Mouse (Mus musculus): ENCODE measurements around the gene Acoxl. TPM values are rescaled to one million over a fixed set of nuclear protein-coding genes. Genes with fewer than 3 reads are reported as not detected.
A peak's percentile ranks its signal among the peaks of the same experiment; 100 is the strongest.

Gene Acoxl
- polyA plus RNA-seq, 1 experiment from 2014 or later, result not detected

DNA sequence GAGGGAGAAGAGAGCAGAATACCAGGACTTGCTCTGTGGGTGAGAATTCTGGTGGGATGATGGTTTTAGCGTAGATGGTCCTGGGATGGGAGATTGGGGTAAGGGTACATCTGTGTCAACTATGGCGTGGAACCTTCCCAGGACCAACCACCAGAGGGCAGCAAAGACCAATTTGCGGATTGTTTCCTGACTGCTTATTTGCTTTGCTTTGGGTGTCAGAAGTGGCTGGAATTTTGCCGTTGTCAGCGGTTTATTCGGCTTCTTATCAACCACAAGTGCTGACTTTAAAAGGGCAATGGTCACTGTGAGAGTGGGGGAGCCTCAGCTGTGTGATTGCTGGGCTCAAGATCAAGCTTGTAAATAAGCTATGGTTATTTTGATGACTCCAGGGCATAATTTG lies 50.8 kb downstream of the Acoxl start:
- no peaks in the 10 kb centered on the region for H3K4me1 ChIP-seq (replicated peaks; ENCODE audit: control insufficient read depth, insufficient read depth, low read length)
- H3K4me2 ChIP-seq (replicated peaks), result no peak overlapping the region
- WGBS, result 7% methylated on average over 6 of the region's 6 CpGs
- H3K27ac ChIP-seq, result no peak overlapping the region
- no peak overlapping the region for H3K4me3 ChIP-seq (replicated peaks; ENCODE audit: low read length)
- no peaks in the 10 kb centered on the region for H3K36me3 ChIP-seq (replicated peaks; ENCODE audit: control insufficient read depth, insufficient read depth)
- DNase-seq (ENCODE audit: low spot score), result peak; percentile 97
- no peaks in the 10 kb centered on the region; the same call in 1 of the 2 replicates for H3K27me3 ChIP-seq (ENCODE audit: control insufficient read depth, insufficient read depth, low read length)
- no peaks in the 10 kb centered on the region for H3K9me3 ChIP-seq (ENCODE audit: control insufficient read depth, low read length)
- ATAC-seq (ENCODE audit: low FRiP score), result peak; percentile 77
- H3K9ac ChIP-seq, result no peak overlapping the region

DNA sequence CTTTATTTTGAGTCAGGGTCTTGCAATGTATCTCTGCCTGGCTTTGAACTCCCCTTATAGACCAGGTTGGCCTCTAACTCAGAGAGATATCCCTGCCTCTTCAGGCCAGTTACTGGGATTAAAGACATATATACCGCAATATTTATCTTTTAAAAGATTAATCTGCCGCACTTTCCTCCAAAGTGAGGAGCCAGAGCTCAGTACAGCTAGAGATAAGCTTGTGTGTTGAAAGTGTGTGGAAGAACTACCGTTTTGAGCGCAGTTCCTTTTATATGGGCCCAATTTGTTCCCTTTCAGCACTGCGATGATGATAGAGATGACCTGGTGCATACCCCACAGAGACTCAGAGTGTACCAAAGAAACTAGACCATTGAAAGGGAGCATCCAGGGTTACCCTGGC lies 51.3 kb downstream of the Acoxl start:
- H3K4me1 ChIP-seq (replicated peaks; ENCODE audit: control insufficient read depth, insufficient read depth, low read length), result peaks cover 4% of the 10 kb centered on the region; the same call in 1 of the 2 replicates
- H3K4me2 ChIP-seq (replicated peaks), result no peak overlapping the region
- no peaks in the 10 kb centered on the region; the same call in 1 of the 2 replicates for H3K27me3 ChIP-seq (ENCODE audit: control insufficient read depth, insufficient read depth, low read length)
- H3K9ac ChIP-seq, result no peak overlapping the region
- DNase-seq (ENCODE audit: low spot score), result no peak
- H3K27ac ChIP-seq, result no peak overlapping the region
- no peak overlapping the region for H3K4me3 ChIP-seq (replicated peaks; ENCODE audit: low read length)
- no peaks in the 10 kb centered on the region for H3K9me3 ChIP-seq (ENCODE audit: control insufficient read depth, low read length)
- no peaks in the 10 kb centered on the region for H3K36me3 ChIP-seq (replicated peaks; ENCODE audit: control insufficient read depth, insufficient read depth)
- ATAC-seq (ENCODE audit: low FRiP score), result no peak
- 92% methylated on average over 5 of the region's 5 CpGs for WGBS

- no peaks in the 10 kb centered on the region for H3K36me3 ChIP-seq (replicated peaks; ENCODE audit: control insufficient read depth, insufficient read depth)
- no peak overlapping the region for H3K9ac ChIP-seq
- H3K27me3 ChIP-seq (ENCODE audit: control insufficient read depth, insufficient read depth, low read length), result no peaks in the 10 kb centered on the region; the same call in 1 of the 2 replicates
- H3K4me3 ChIP-seq (replicated peaks; ENCODE audit: low read length), result no peak overlapping the region
- no peak for ATAC-seq (ENCODE audit: low FRiP score)
- WGBS, result 78% methylated on average over 8 of the region's 8 CpGs
- no peak overlapping the region for H3K27ac ChIP-seq
- H3K4me2 ChIP-seq (replicated peaks), result no peak overlapping the region
- no peaks in the 10 kb centered on the region for H3K9me3 ChIP-seq (ENCODE audit: control insufficient read depth, low read length)
- H3K4me1 ChIP-seq (replicated peaks; ENCODE audit: control insufficient read depth, insufficient read depth, low read length), result peaks cover 4% of the 10 kb centered on the region; the same call in 1 of the 2 replicates
- DNase-seq (ENCODE audit: low spot score), result no peak
These were observed 51.9 kb downstream of the Acoxl start for GRCm38 (mm10) chr2:127890526-127890925.

GRCm38 (mm10) chr2:127891056-127891455 lies 52.4 kb downstream of the Acoxl start:
- DNase-seq (ENCODE audit: low spot score), result no peak
- ATAC-seq (ENCODE audit: low FRiP score), result no peak
- no peaks in the 10 kb centered on the region for H3K36me3 ChIP-seq (replicated peaks; ENCODE audit: control insufficient read depth, insufficient read depth)
- 79% methylated on average over 3 of the region's 3 CpGs for WGBS
- H3K27me3 ChIP-seq (ENCODE audit: control insufficient read depth, insufficient read depth, low read length), result no peaks in the 10 kb centered on the region; the same call in 1 of the 2 replicates
- H3K27ac ChIP-seq, result no peak overlapping the region
- H3K4me1 ChIP-seq (replicated peaks; ENCODE audit: control insufficient read depth, insufficient read depth, low read length), result peaks cover 4% of the 10 kb centered on the region; the same call in 1 of the 2 replicates
- H3K4me3 ChIP-seq (replicated peaks; ENCODE audit: low read length), result no peak overlapping the region
- no peaks in the 10 kb centered on the region for H3K9me3 ChIP-seq (ENCODE audit: control insufficient read depth, low read length)
- no peak overlapping the region for H3K4me2 ChIP-seq (replicated peaks)
- no peak overlapping the region for H3K9ac ChIP-seq

- H3K4me1 ChIP-seq (replicated peaks; ENCODE audit: control insufficient read depth, insufficient read depth, low read length), result peaks cover 4% of the 10 kb centered on the region; the same call in 1 of the 2 replicates
- H3K4me2 ChIP-seq (replicated peaks), result no peak overlapping the region
- H3K36me3 ChIP-seq (replicated peaks; ENCODE audit: control insufficient read depth, insufficient read depth), result no peaks in the 10 kb centered on the region
- ATAC-seq (ENCODE audit: low FRiP score), result no peak
- no peaks in the 10 kb centered on the region for H3K27me3 ChIP-seq (ENCODE audit: control insufficient read depth, insufficient read depth, low read length)
- H3K4me3 ChIP-seq (replicated peaks; ENCODE audit: low read length), result no peak overlapping the region
- no peak overlapping the region for H3K9ac ChIP-seq
- H3K9me3 ChIP-seq (ENCODE audit: control insufficient read depth, low read length), result no peaks in the 10 kb centered on the region
- no peak overlapping the region for H3K27ac ChIP-seq
- DNase-seq (ENCODE audit: low spot score), result no peak
- WGBS, result 33% methylated on average over 6 of the region's 6 CpGs
These were observed 56.2 kb downstream of the Acoxl start for GRCm38 (mm10) chr2:127894890-127895289.

DNA sequence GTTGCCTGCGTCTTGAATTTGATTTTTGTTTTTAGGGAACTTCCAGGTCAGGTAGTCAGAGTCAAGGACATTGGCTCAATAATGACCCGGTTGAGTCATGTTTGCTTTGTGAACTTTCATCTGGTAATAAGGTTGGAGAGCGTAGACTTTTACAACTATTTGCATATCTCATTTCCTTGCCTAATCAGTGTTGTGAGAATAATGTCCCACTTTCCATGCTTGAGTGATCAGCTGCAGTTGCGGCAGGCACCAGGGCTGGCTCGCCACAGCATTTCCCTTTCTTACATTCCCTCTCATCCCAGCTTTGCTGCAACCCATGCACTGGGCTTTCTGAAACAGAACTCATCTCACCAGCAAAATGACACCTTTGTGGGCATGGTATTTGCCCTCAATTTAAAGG lies 59.0 kb downstream of the Acoxl start:
- Histone ChIP-seq H3K27ac (no peak overlapping the region), H3K9me3 (ENCODE audit: control insufficient read depth, low read length) (no peaks in the 10 kb centered on the region), H3K4me3 (replicated peaks; ENCODE audit: low read length) (no peak overlapping the region), H3K27me3 (ENCODE audit: control insufficient read depth, insufficient read depth, low read length) (no peaks in the 10 kb centered on the region), H3K9ac (no peak overlapping the region), H3K36me3 (replicated peaks; ENCODE audit: control insufficient read depth, insufficient read depth) (no peaks in the 10 kb centered on the region), H3K4me1 (replicated peaks; ENCODE audit: control insufficient read depth, insufficient read depth, low read length) (peaks cover 4% of the 10 kb centered on the region; the same call in 1 of the 2 replicates), H3K4me2 (replicated peaks) (no peak overlapping the region)
- ATAC-seq (ENCODE audit: low FRiP score) (no peak), DNase-seq (ENCODE audit: low spot score) (no peak)
- WGBS, result 62% methylated on average over 5 of the region's 5 CpGs

GRCm38 (mm10) chr2:127904918-127905317 lies 66.2 kb downstream of the Acoxl start:
- ATAC-seq (ENCODE audit: low FRiP score), result no peak

DNA sequence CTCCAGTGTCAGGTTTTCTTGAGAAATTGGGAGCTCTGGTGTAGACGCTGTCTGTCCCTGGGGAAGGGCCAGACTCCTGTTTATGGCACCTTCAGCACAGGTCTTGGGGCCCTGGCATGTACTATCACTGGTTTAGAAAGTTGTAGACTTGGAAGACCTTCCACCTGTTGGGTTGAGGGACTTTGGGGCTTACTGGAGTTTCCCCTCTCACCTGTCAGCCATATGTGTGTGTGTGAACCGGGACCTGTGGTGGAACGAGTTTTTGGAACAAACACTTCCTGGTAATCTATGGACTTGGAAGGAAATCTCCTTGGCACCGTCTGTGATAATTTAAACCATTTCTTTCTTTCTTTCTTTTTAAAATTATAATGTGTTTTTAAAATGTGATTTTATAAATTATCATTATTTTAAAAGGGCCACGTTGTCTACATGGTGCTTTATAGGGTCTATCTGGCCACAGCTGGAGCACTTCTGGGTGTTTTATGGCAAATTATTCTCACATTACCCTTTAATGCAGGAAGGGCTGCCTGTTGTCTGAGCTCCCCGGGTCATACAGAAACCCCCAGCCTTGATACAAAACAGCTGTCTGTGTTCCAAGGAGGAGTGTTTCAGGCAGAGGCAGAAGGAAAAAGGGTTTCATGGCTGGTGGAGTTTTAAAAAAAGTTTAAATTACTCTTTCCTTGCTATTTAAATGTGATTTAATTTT lies 68.5 kb downstream of the Acoxl start:
- ATAC-seq (ENCODE audit: low FRiP score), result no peak
- DNase-seq (ENCODE audit: low spot score), result no peak
- H3K9ac ChIP-seq, result no peak overlapping the region
- no peaks in the 10 kb centered on the region for H3K9me3 ChIP-seq (ENCODE audit: control insufficient read depth, low read length)
- no peaks in the 10 kb centered on the region for H3K4me1 ChIP-seq (replicated peaks; ENCODE audit: control insufficient read depth, insufficient read depth, low read length)
- no peaks in the 10 kb centered on the region for H3K36me3 ChIP-seq (replicated peaks; ENCODE audit: control insufficient read depth, insufficient read depth)
- H3K27me3 ChIP-seq (ENCODE audit: control insufficient read depth, insufficient read depth, low read length), result no peaks in the 10 kb centered on the region
- no peak overlapping the region for H3K4me3 ChIP-seq (replicated peaks; ENCODE audit: low read length)
- no peak overlapping the region for H3K4me2 ChIP-seq (replicated peaks)
- WGBS, result 38% methylated on average over 6 of the region's 6 CpGs
- H3K27ac ChIP-seq, result no peak overlapping the region

More at GRCm38 (mm10) chr2:127904918-127905317, 66.2 kb downstream of the Acoxl start:
- 82% methylated on average over 10 of the region's 10 CpGs for WGBS
- Histone ChIP-seq H3K9ac (no peak overlapping the region), H3K36me3 (replicated peaks; ENCODE audit: control insufficient read depth, insufficient read depth) (no peaks in the 10 kb centered on the region), H3K4me2 (replicated peaks) (no peak overlapping the region), H3K9me3 (ENCODE audit: control insufficient read depth, low read length) (no peaks in the 10 kb centered on the region), H3K27me3 (ENCODE audit: control insufficient read depth, insufficient read depth, low read length) (no peaks in the 10 kb centered on the region), H3K4me3 (replicated peaks; ENCODE audit: low read length) (no peak overlapping the region), H3K27ac (no peak overlapping the region), H3K4me1 (replicated peaks; ENCODE audit: control insufficient read depth, insufficient read depth, low read length) (no peaks in the 10 kb centered on the region)
- no peak for DNase-seq (ENCODE audit: low spot score)

DNA sequence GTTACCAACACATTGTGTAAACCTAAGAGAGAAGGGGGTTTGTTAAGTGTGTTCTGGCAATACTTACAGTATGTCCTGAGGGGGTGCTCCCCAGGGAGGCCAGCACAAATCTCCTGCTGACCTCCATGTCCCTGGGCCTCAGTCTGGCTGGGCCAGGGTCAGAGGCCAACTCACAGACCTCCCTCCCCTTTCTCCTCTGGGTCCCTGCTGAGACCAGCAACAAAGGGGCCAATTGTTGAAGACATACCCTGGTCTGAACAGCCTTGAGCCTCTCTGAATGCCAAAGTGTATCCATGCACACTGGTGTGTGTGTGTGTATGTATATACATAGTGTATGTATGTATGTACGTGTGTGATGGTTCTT lies 69.0 kb downstream of the Acoxl start:
- Histone ChIP-seq H3K36me3 (replicated peaks; ENCODE audit: control insufficient read depth, insufficient read depth) (no peaks in the 10 kb centered on the region), H3K27ac (no peak overlapping the region), H3K9ac (no peak overlapping the region), H3K4me1 (replicated peaks; ENCODE audit: control insufficient read depth, insufficient read depth, low read length) (no peaks in the 10 kb centered on the region), H3K9me3 (ENCODE audit: control insufficient read depth, low read length) (no peaks in the 10 kb centered on the region), H3K27me3 (ENCODE audit: control insufficient read depth, insufficient read depth, low read length) (no peaks in the 10 kb centered on the region), H3K4me2 (replicated peaks) (no peak overlapping the region), H3K4me3 (replicated peaks; ENCODE audit: low read length) (no peak overlapping the region)
- ATAC-seq (ENCODE audit: low FRiP score) (no peak), DNase-seq (ENCODE audit: low spot score) (no peak)
- WGBS, result 13% methylated on average over 1 of the region's 1 CpGs

Data from hindbrain, embryonic 14.5 days (tissue).